Mouse (Mus musculus) MN1 (cell line): ENCODE measurements around the gene Nos1ap.

Experiments
- DNase-seq: peaks from one replicate; pipeline ENCODE4 v3.0.0-alpha.2; 2016; ENCODE audit warnings: low spot score

The Nos1ap gene

GRCm38 (mm10) chr1:170546297-170546696, 43.4 kb downstream of the Nos1ap start:
- DNase-seq, result no peak

- no peak for DNase-seq
Measured at GRCm38 (mm10) chr1:170545286-170545685, 44.4 kb downstream of the Nos1ap start.

GRCm38 (mm10) chr1:170539507-170539906, 50.2 kb downstream of the Nos1ap start:
- no peak for DNase-seq

- no peak for DNase-seq
Measured at GRCm38 (mm10) chr1:170538481-170539061, 51.1 kb downstream of the Nos1ap start.

- no peak for DNase-seq
Measured at GRCm38 (mm10) chr1:170536344-170536743, 53.3 kb downstream of the Nos1ap start.

GRCm38 (mm10) chr1:170535221-170535620, 54.4 kb downstream of the Nos1ap start:
- no peak for DNase-seq

GRCm38 (mm10) chr1:170531286-170531685, 58.4 kb downstream of the Nos1ap start:
- DNase-seq, result no peak

- no peak for DNase-seq
Measured at GRCm38 (mm10) chr1:170530456-170530855, 59.2 kb downstream of the Nos1ap start.

GRCm38 (mm10) chr1:170522891-170523290, 66.8 kb downstream of the Nos1ap start:
- DNase-seq, result no peak

- DNase-seq, result no peak
Measured at GRCm38 (mm10) chr1:170521520-170522205, 68.0 kb downstream of the Nos1ap start.

- no peak for DNase-seq
Measured at GRCm38 (mm10) chr1:170520206-170520605, 69.5 kb downstream of the Nos1ap start.

- no peak for DNase-seq
Measured at GRCm38 (mm10) chr1:170519631-170520030, 70.0 kb downstream of the Nos1ap start.

GRCm38 (mm10) chr1:170516182-170516581, 73.5 kb downstream of the Nos1ap start:
- no peak for DNase-seq

GRCm38 (mm10) chr1:170515455-170515854, 74.2 kb downstream of the Nos1ap start:
- DNase-seq, result no peak

GRCm38 (mm10) chr1:170514226-170514625, 75.4 kb downstream of the Nos1ap start:
- DNase-seq, result no peak

- no peak for DNase-seq
Measured at GRCm38 (mm10) chr1:170512429-170513097, 77.1 kb downstream of the Nos1ap start.

GRCm38 (mm10) chr1:170510595-170511240, 78.9 kb downstream of the Nos1ap start:
- DNase-seq, result no peak

- DNase-seq, result no peak
Measured at GRCm38 (mm10) chr1:170506309-170506708, 83.4 kb downstream of the Nos1ap start.

- no peak for DNase-seq
Measured at GRCm38 (mm10) chr1:170505107-170505506, 84.6 kb downstream of the Nos1ap start.

GRCm38 (mm10) chr1:170504378-170504777, 85.3 kb downstream of the Nos1ap start:
- DNase-seq, result no peak

GRCm38 (mm10) chr1:170503277-170503739, 86.4 kb downstream of the Nos1ap start:
- no peak for DNase-seq

- no peak for DNase-seq
Measured at GRCm38 (mm10) chr1:170502491-170503276, 87.0 kb downstream of the Nos1ap start.
